ENCODE assay signal across 31 mouse cellular contexts in genomic region chr4:87115726-87116125, GRCm38 (mm10).
DNase-seq lines count a peak whose midpoint lies in the region; ATAC-seq and TF ChIP-seq lines count a peak whose summit lies in the region.
"Had no signal": no experiment of that assay in that cellular context is flagged by ENCODE, and none has a peak within 500 bp of the region (broad histone marks: within the 10 kb centered on the region; RNA-seq: fewer than 3 reads in every experiment).

No protein-coding gene starts in this region.

- H3K27me3 ChIP-seq in heart, embryonic 10.5 days (ENCODE audit: insufficient read depth, poor library complexity, severe bottlenecking), result no peaks in the 10 kb centered on the region
- no peaks in the 10 kb centered on the region for H3K27me3 ChIP-seq in heart, adult 2 months (ENCODE audit: control insufficient read depth, insufficient read depth, low read length)
- no peaks in the 10 kb centered on the region for H3K27me3 ChIP-seq in heart, embryonic 16.5 days (ENCODE audit: control insufficient read depth, insufficient read depth, low read length)
- H3K27me3 ChIP-seq in limb, embryonic 14.5 days (ENCODE audit: control insufficient read depth, insufficient read depth, low read length), result no peaks in the 10 kb centered on the region
- no peaks in the 10 kb centered on the region for H3K27me3 ChIP-seq in limb, embryonic 10.5 days (ENCODE audit: low read depth, poor library complexity, severe bottlenecking)
- H3K27me3 ChIP-seq: embryonic facial prominence, embryonic 12.5 days; forebrain, embryonic 12.5 days; hindbrain, embryonic 13.5 days; midbrain, embryonic 13.5 days; neural tube, embryonic 15.5 days had no signal

- H3K36me3 ChIP-seq in heart, embryonic 10.5 days, result no peaks in the 10 kb centered on the region
- H3K36me3 ChIP-seq in heart, adult 2 months (ENCODE audit: control insufficient read depth, insufficient read depth, low read length), result no peaks in the 10 kb centered on the region
- no peaks in the 10 kb centered on the region for H3K36me3 ChIP-seq in heart, embryonic 16.5 days (ENCODE audit: control insufficient read depth, insufficient read depth)
- H3K36me3 ChIP-seq in limb, embryonic 14.5 days (ENCODE audit: control insufficient read depth, insufficient read depth, low read length), result no peaks in the 10 kb centered on the region
- no peaks in the 10 kb centered on the region for H3K36me3 ChIP-seq in limb, embryonic 10.5 days
- H3K36me3 ChIP-seq: embryonic facial prominence, embryonic 12.5 days; forebrain, embryonic 12.5 days; hindbrain, embryonic 13.5 days; midbrain, embryonic 13.5 days; neural tube, embryonic 15.5 days had no signal

- WGBS in heart, embryonic 10.5 days, result 52% methylated on average over 4 of the region's 4 CpGs
- 48% methylated on average over 4 of the region's 4 CpGs for WGBS in heart, adult 2 months
- 41% methylated on average over 4 of the region's 4 CpGs for WGBS in heart, embryonic 16.5 days
- 67% methylated on average over 4 of the region's 4 CpGs for WGBS in limb, embryonic 14.5 days
- WGBS in limb, embryonic 10.5 days, result 84% methylated on average over 4 of the region's 4 CpGs

- H3K9me3 ChIP-seq in heart, embryonic 10.5 days, result no peaks in the 10 kb centered on the region
- no peaks in the 10 kb centered on the region for H3K9me3 ChIP-seq in heart, embryonic 16.5 days (replicated peaks; ENCODE audit: control insufficient read depth, low read length)
- H3K9me3 ChIP-seq in limb, embryonic 14.5 days (ENCODE audit: control insufficient read depth, low read length), result no peaks in the 10 kb centered on the region
- H3K9me3 ChIP-seq in limb, embryonic 10.5 days (replicated peaks), result no peaks in the 10 kb centered on the region
- H3K9me3 ChIP-seq: embryonic facial prominence, embryonic 12.5 days; forebrain, embryonic 12.5 days; hindbrain, embryonic 13.5 days; midbrain, embryonic 13.5 days; neural tube, embryonic 15.5 days had no signal

- peak overlapping the region; percentile 56; the same call in 1 of the 2 replicates for H3K27ac ChIP-seq in heart, embryonic 10.5 days
- no peak overlapping the region for H3K27ac ChIP-seq in heart, adult 2 months
- peak overlapping the region; percentile 71 for H3K27ac ChIP-seq in heart, embryonic 16.5 days (ENCODE audit: low read length)
- peak overlapping the region; percentile 33; the same call in 1 of the 2 replicates for H3K27ac ChIP-seq in limb, embryonic 14.5 days (replicated peaks; ENCODE audit: low read depth, low read length)
- H3K27ac ChIP-seq in limb, embryonic 10.5 days, result no peak overlapping the region
- H3K27ac ChIP-seq: embryonic facial prominence, embryonic 12.5 days; forebrain, embryonic 12.5 days; gastrocnemius, adult 2 months; hindbrain, embryonic 13.5 days; liver, embryonic 14.5 days; macrophage; midbrain, embryonic 13.5 days; neural tube, embryonic 15.5 days had no signal

- no peak overlapping the region for H3K4me3 ChIP-seq in heart, embryonic 10.5 days
- no peak overlapping the region for H3K4me3 ChIP-seq in heart, adult 2 months
- no peak overlapping the region for H3K4me3 ChIP-seq in heart, embryonic 16.5 days (ENCODE audit: low read length)
- no peak overlapping the region for H3K4me3 ChIP-seq in limb, embryonic 14.5 days (replicated peaks; ENCODE audit: low read length)
- no peak overlapping the region for H3K4me3 ChIP-seq in limb, embryonic 10.5 days
- H3K4me3 ChIP-seq: embryonic facial prominence, embryonic 12.5 days; forebrain, embryonic 12.5 days; gastrocnemius, adult 2 months; hindbrain, embryonic 13.5 days; midbrain, embryonic 13.5 days; neural tube, embryonic 15.5 days had no signal

- no peak overlapping the region for H3K4me2 ChIP-seq in heart, embryonic 16.5 days (ENCODE audit: low read depth, low read length)
- no peak overlapping the region for H3K4me2 ChIP-seq in limb, embryonic 14.5 days (replicated peaks; ENCODE audit: low read depth, low read length, severe bottlenecking)
- H3K4me2 ChIP-seq: embryonic facial prominence, embryonic 12.5 days; forebrain, embryonic 12.5 days; hindbrain, embryonic 13.5 days; midbrain, embryonic 13.5 days; neural tube, embryonic 15.5 days had no signal

- TF ChIP-seq EP300 in heart, adult 2 months (IDR thresholded peaks at IDR 0.05; ENCODE audit: insufficient read depth, low read depth, low read length), result no peak

- no peak overlapping the region for H3K9ac ChIP-seq in heart, adult 2 months (ENCODE audit: low read depth, low read length)
- no peak overlapping the region for H3K9ac ChIP-seq in heart, embryonic 16.5 days (ENCODE audit: low read length)
- H3K9ac ChIP-seq in limb, embryonic 14.5 days (ENCODE audit: low read depth, low read length, severe bottlenecking), result no peak overlapping the region
- H3K9ac ChIP-seq: embryonic facial prominence, embryonic 12.5 days; forebrain, embryonic 12.5 days; hindbrain, embryonic 13.5 days; liver, embryonic 14.5 days; midbrain, embryonic 13.5 days; neural tube, embryonic 15.5 days had no signal

- no peak; the same call in 1 of the 2 replicates for ATAC-seq in heart, embryonic 16.5 days (replicated peaks; ENCODE audit: extremely low read depth, insufficient read depth, low FRiP score)
- no peak for ATAC-seq in limb, embryonic 14.5 days (ENCODE audit: low FRiP score, low read depth)
- ATAC-seq: activated CD4-positive, CD25-positive, alpha-beta regulatory T cell, adult 4 months; intestine, embryonic 16.5 days; midbrain, embryonic 13.5 days had no signal

- intact Hi-C loops in heart, adult 2 months (cut with DNase I), result no loop called here

- no peak for DNase-seq in heart, embryonic 10.5 days (ENCODE audit: low spot score)
- no peak for DNase-seq in heart, adult 2 months
- no peak for DNase-seq in heart, adult 9 months (ENCODE audit: low spot score in 2 of 2)
- DNase-seq in limb, embryonic 14.5 days (ENCODE audit: low spot score), result no peak
- no peak for DNase-seq in limb, embryonic 10.5 days (ENCODE audit: low spot score)
- peak; percentile 5 for DNase-seq in forelimb bud, embryonic 11.5 days (ENCODE audit: low read depth, low spot score)
- DNase-seq in embryo, embryonic 11 days, result no peak
- DNase-seq: adrenal gland, adult 2 months; adrenal gland, postnatal 36 days; B cell, adult 2 months; cerebellum, adult 2 months; cerebellum, postnatal 14 days; gastrocnemius, adult 2 months; gastrocnemius, postnatal 36 days; kidney, postnatal 14 days; left cerebral cortex, postnatal 4 days; liver; lung, adult 2 months; lung, postnatal 10 days; retina, postnatal 1 day; right cerebral cortex, postnatal 14 days had no signal

- TF ChIP-seq CTCF in heart, adult 2 months (IDR thresholded peaks at IDR 0.05), result no peak

- H3K4me1 ChIP-seq in heart, embryonic 10.5 days, result peaks cover 3% of the 10 kb centered on the region; the same call in 1 of the 2 replicates
- H3K4me1 ChIP-seq in heart, adult 2 months (ENCODE audit: control insufficient read depth, insufficient read depth, low read length), result no peaks in the 10 kb centered on the region
- H3K4me1 ChIP-seq in heart, embryonic 16.5 days (ENCODE audit: control insufficient read depth, insufficient read depth, low read length), result peaks cover 3% of the 10 kb centered on the region; the same call in 1 of the 2 replicates
- no peaks in the 10 kb centered on the region for H3K4me1 ChIP-seq in limb, embryonic 14.5 days (ENCODE audit: control insufficient read depth, insufficient read depth, low read length)
- no peaks in the 10 kb centered on the region for H3K4me1 ChIP-seq in limb, embryonic 10.5 days
- H3K4me1 ChIP-seq: embryonic facial prominence, embryonic 12.5 days; forebrain, embryonic 12.5 days; hindbrain, embryonic 13.5 days; midbrain, embryonic 13.5 days; neural tube, embryonic 15.5 days had no signal

- TF ChIP-seq POLR2A in heart, adult 2 months (IDR thresholded peaks at IDR 0.05; ENCODE audit: insufficient read depth, low read depth, low read length), result no peak
- no peak for TF ChIP-seq POLR2A in limb, embryonic 14.5 days (IDR thresholded peaks at IDR 0.05; ENCODE audit: borderline replicate concordance, extremely low read depth, insufficient read depth, insufficient read length)

- no peaks in the 10 kb centered on the region for H3K79me2 ChIP-seq in heart, adult 2 months (replicated peaks; ENCODE audit: control insufficient read depth, insufficient read depth, low read length)

Comparison
In these comparisons a context has a peak if more than half of its experiments do, and no peak if none do; other contexts are left out.
1. H3K27ac ChIP-seq: peak in heart, embryonic 10.5 days (single experiment), heart, embryonic 16.5 days (single experiment) and limb, embryonic 14.5 days (single experiment); none in heart, adult 2 months (single experiment) and limb, embryonic 10.5 days (single experiment).